25 mouse cellular contexts compared by ENCODE assay signal in the genomic region with DNA sequence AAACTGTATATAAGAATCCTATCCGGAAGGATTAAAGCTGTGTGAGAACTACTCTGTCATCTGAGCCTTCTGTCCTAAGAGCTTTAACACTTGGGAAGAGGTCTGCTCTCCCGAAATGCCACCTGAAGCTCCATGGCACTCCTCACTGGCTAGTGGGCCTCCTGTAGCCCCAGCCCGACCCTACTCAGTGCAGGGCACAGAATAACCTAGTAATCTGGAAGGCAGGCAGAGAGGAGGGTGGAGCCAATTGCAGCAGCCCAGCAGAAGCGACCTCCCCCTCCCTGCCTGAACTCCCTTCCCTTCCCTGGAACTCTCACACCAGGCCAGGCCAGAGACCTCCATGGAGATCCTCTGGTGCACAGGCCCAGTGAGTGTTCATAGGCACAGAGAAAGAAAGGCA.
DNase-seq lines count a peak whose midpoint lies in the region; ATAC-seq and TF ChIP-seq lines count a peak whose summit lies in the region.
"Had no signal": no experiment of that assay in that cellular context is flagged by ENCODE, and none has a peak within 500 bp of the region (broad histone marks: within the 10 kb centered on the region; RNA-seq: fewer than 3 reads in every experiment).

No protein-coding gene starts in this region.

- 29% methylated on average over 4 of the region's 4 CpGs for WGBS in embryonic facial prominence, embryonic 13.5 days
- WGBS in embryonic facial prominence, embryonic 10.5 days, result 24% methylated on average over 4 of the region's 4 CpGs
- WGBS in kidney, embryonic 14.5 days, result 19% methylated on average over 4 of the region's 4 CpGs
- WGBS in liver, embryonic 12.5 days (ENCODE audit: insufficient replicate concordance), result 32% methylated on average over 4 of the region's 4 CpGs
- WGBS in liver, postnatal 0 days (ENCODE audit: insufficient replicate concordance), result 39% methylated on average over 4 of the region's 4 CpGs

- H3K9me3 ChIP-seq in embryonic facial prominence, embryonic 13.5 days, result no peaks in the 10 kb centered on the region
- no peaks in the 10 kb centered on the region for H3K9me3 ChIP-seq in embryonic facial prominence, embryonic 10.5 days
- no peaks in the 10 kb centered on the region for H3K9me3 ChIP-seq in kidney, embryonic 14.5 days (ENCODE audit: control insufficient read depth, low read length)
- no peaks in the 10 kb centered on the region for H3K9me3 ChIP-seq in liver, embryonic 12.5 days (replicated peaks)
- no peaks in the 10 kb centered on the region for H3K9me3 ChIP-seq in liver, postnatal 0 days (ENCODE audit: low read length)
- H3K9me3 ChIP-seq: embryonic facial prominence, embryonic 15.5 days had no signal

- no peaks in the 10 kb centered on the region for H3K36me3 ChIP-seq in embryonic facial prominence, embryonic 13.5 days
- H3K36me3 ChIP-seq in embryonic facial prominence, embryonic 10.5 days (replicated peaks), result no peaks in the 10 kb centered on the region
- no peaks in the 10 kb centered on the region for H3K36me3 ChIP-seq in kidney, embryonic 14.5 days (ENCODE audit: control insufficient read depth, insufficient read depth, low read length)
- H3K36me3 ChIP-seq in liver, embryonic 12.5 days, result no peaks in the 10 kb centered on the region
- no peaks in the 10 kb centered on the region for H3K36me3 ChIP-seq in liver, postnatal 0 days (replicated peaks; ENCODE audit: insufficient read depth, low read length)
- H3K36me3 ChIP-seq: embryonic facial prominence, embryonic 15.5 days had no signal

- no peak for DNase-seq in embryonic facial prominence, embryonic 10.5 days (ENCODE audit: low spot score)
- no peak for DNase-seq in kidney, adult 8-10 months
- DNase-seq in liver, postnatal 0 days, result no peak
- DNase-seq: adrenal gland, adult 8-10 months; adrenal gland, postnatal 25 days; cerebellum, adult 11-12 months; cerebellum, adult 8-10 months; cerebellum, postnatal 10 days; cerebellum, postnatal 36 days; embryo, embryonic 11 days; forebrain, postnatal 0 days; gastrocnemius, adult 2 months; gastrocnemius, postnatal 14 days; heart, adult 11 months; heart, postnatal 10 days; heart, postnatal 4 days had no signal

- no peaks in the 10 kb centered on the region for H3K4me1 ChIP-seq in embryonic facial prominence, embryonic 13.5 days
- peaks cover 4% of the 10 kb centered on the region; the same call in 1 of the 2 replicates for H3K4me1 ChIP-seq in embryonic facial prominence, embryonic 10.5 days
- no peaks in the 10 kb centered on the region for H3K4me1 ChIP-seq in kidney, embryonic 14.5 days (ENCODE audit: control insufficient read depth, insufficient read depth, low read length)
- H3K4me1 ChIP-seq in liver, embryonic 12.5 days, result no peaks in the 10 kb centered on the region
- no peaks in the 10 kb centered on the region for H3K4me1 ChIP-seq in liver, postnatal 0 days (ENCODE audit: insufficient read depth)
- H3K4me1 ChIP-seq: embryonic facial prominence, embryonic 15.5 days had no signal

- H3K27ac ChIP-seq in embryonic facial prominence, embryonic 13.5 days, result no peak overlapping the region
- no peak overlapping the region for H3K27ac ChIP-seq in embryonic facial prominence, embryonic 10.5 days (replicated peaks)
- H3K27ac ChIP-seq in kidney, embryonic 14.5 days (ENCODE audit: low read depth, low read length), result no peak overlapping the region
- H3K27ac ChIP-seq in liver, embryonic 12.5 days, result no peak overlapping the region
- no peak overlapping the region for H3K27ac ChIP-seq in liver, postnatal 0 days (ENCODE audit: low read depth)
- H3K27ac ChIP-seq: embryonic facial prominence, embryonic 15.5 days; gastrocnemius, adult 2 months; hindbrain, embryonic 14.5 days; hindbrain, postnatal 0 days had no signal

- no peak for TF ChIP-seq EP300 in liver, postnatal 0 days (IDR thresholded peaks at IDR 0.05; ENCODE audit: low read depth)

- H3K4me3 ChIP-seq in embryonic facial prominence, embryonic 13.5 days, result no peak overlapping the region
- H3K4me3 ChIP-seq in embryonic facial prominence, embryonic 10.5 days, result no peak overlapping the region
- no peak overlapping the region for H3K4me3 ChIP-seq in kidney, embryonic 14.5 days (ENCODE audit: low read length)
- H3K4me3 ChIP-seq in liver, embryonic 12.5 days, result no peak overlapping the region
- no peak overlapping the region for H3K4me3 ChIP-seq in liver, postnatal 0 days (ENCODE audit: low read depth, low read length)
- H3K4me3 ChIP-seq: embryonic facial prominence, embryonic 15.5 days; gastrocnemius, adult 2 months had no signal

- peak; percentile 69; the same call in 1 of the 2 replicates for ATAC-seq in embryonic facial prominence, embryonic 13.5 days (ENCODE audit: insufficient number of reproducible peaks, insufficient read depth, low FRiP score, low TSS enrichment, low read depth)
- ATAC-seq in kidney, embryonic 14.5 days (ENCODE audit: low FRiP score, low TSS enrichment), result peak; percentile 64; the same call in 1 of the 2 replicates
- 0 out of 2 replicates have a peak, but pooled peaks have one; percentile 32 for ATAC-seq in liver, embryonic 12.5 days
- ATAC-seq in liver, postnatal 0 days, result no peak
- ATAC-seq: activated CD4-positive, CD25-positive, alpha-beta regulatory T cell, adult 4 months; forebrain, embryonic 14.5 days; forebrain, postnatal 0 days; hindbrain, postnatal 0 days had no signal

- no peak overlapping the region for H3K9ac ChIP-seq in embryonic facial prominence, embryonic 13.5 days
- H3K9ac ChIP-seq in kidney, embryonic 14.5 days (ENCODE audit: low read depth, low read length), result no peak overlapping the region
- no peak overlapping the region for H3K9ac ChIP-seq in liver, embryonic 12.5 days
- no peak overlapping the region for H3K9ac ChIP-seq in liver, postnatal 0 days (replicated peaks)
- H3K9ac ChIP-seq: embryonic facial prominence, embryonic 15.5 days; forebrain, postnatal 0 days; hindbrain, embryonic 14.5 days had no signal

- TF ChIP-seq CTCF in liver, postnatal 0 days (IDR thresholded peaks at IDR 0.05; ENCODE audit: low read depth), result no peak

- no peak overlapping the region for H3K4me2 ChIP-seq in embryonic facial prominence, embryonic 13.5 days
- H3K4me2 ChIP-seq in kidney, embryonic 14.5 days (replicated peaks; ENCODE audit: low read depth, low read length), result no peak overlapping the region
- no peak overlapping the region for H3K4me2 ChIP-seq in liver, embryonic 12.5 days
- H3K4me2 ChIP-seq in liver, postnatal 0 days (ENCODE audit: low read depth, low read length), result no peak overlapping the region
- H3K4me2 ChIP-seq: embryonic facial prominence, embryonic 15.5 days; heart, embryonic 11.5 days; hindbrain, embryonic 14.5 days had no signal

- no peaks in the 10 kb centered on the region for H3K27me3 ChIP-seq in embryonic facial prominence, embryonic 13.5 days
- H3K27me3 ChIP-seq in embryonic facial prominence, embryonic 10.5 days (replicated peaks; ENCODE audit: low read depth, poor library complexity, severe bottlenecking), result no peaks in the 10 kb centered on the region
- H3K27me3 ChIP-seq in kidney, embryonic 14.5 days (ENCODE audit: control insufficient read depth, insufficient read depth, low read length), result no peaks in the 10 kb centered on the region
- no peaks in the 10 kb centered on the region for H3K27me3 ChIP-seq in liver, embryonic 12.5 days (replicated peaks)
- H3K27me3 ChIP-seq in liver, postnatal 0 days (ENCODE audit: insufficient read depth, low read length), result no peaks in the 10 kb centered on the region
- H3K27me3 ChIP-seq: embryonic facial prominence, embryonic 15.5 days had no signal
